Mouse (Mus musculus) midbrain, embryonic 16.5 days (tissue): ENCODE measurements around the gene Tiparp. TPM values are rescaled to one million over a fixed set of nuclear protein-coding genes. Genes with fewer than 3 reads are reported as not detected.
A peak's percentile ranks its signal among the peaks of the same experiment; 100 is the strongest.

Experiments used
- ATAC-seq: fragments of 200-750 bp; cut with Nextera tagmentation; 2 replicates; pipeline ENCODE4 v1.8.0; 2017; ENCODE audit warnings: moderate TSS enrichment
- H3K27ac ChIP-seq: fragments of 300-500 bp; sonication (generic); 2 replicates; pipeline ENCODE4 v1.5.1; 2014; ENCODE audit warnings: mild to moderate bottlenecking, low read length, mixed read lengths
- H3K27me3 ChIP-seq: fragments of 300-500 bp; sonication (generic); 2 replicates; pipeline ENCODE4 v1.6.1; 2014; ENCODE audit warnings: low read depth, low read length, mixed read lengths; ENCODE audit not compliant: control insufficient read depth, insufficient read depth
- H3K36me3 ChIP-seq: fragments of 300-500 bp; sonication (generic); 2 replicates; pipeline ENCODE4 v1.6.1; 2014; ENCODE audit warnings: mild to moderate bottlenecking, low read length, moderate library complexity, mixed read lengths; ENCODE audit not compliant: control insufficient read depth, insufficient read depth
- H3K4me1 ChIP-seq: fragments of 300-500 bp; sonication (generic); 2 replicates; pipeline ENCODE4 v1.6.1; 2014; ENCODE audit warnings: mild to moderate bottlenecking, low read length, mixed read lengths; ENCODE audit not compliant: control insufficient read depth, insufficient read depth
- H3K4me2 ChIP-seq: fragments of 300-500 bp; sonication (generic); 2 replicates; pipeline ENCODE4 v1.6.1; 2014; ENCODE audit warnings: mild to moderate bottlenecking, low read length, mixed read lengths
- H3K4me3 ChIP-seq: fragments of 300-500 bp; sonication (generic); 2 replicates; pipeline ENCODE4 v1.5.1; 2014; ENCODE audit warnings: low read depth, mild to moderate bottlenecking, low read length, moderate library complexity, mixed read lengths
- H3K9ac ChIP-seq: fragments of 300-500 bp; sonication (generic); 2 replicates; pipeline ENCODE4 v1.6.1; 2014; ENCODE audit warnings: low read depth, low read length, mixed read lengths
- H3K9me3 ChIP-seq: fragments of 300-500 bp; sonication (generic); replicated peaks from 2 replicates; pipeline ENCODE4 v1.6.1; 2014; ENCODE audit warnings: mild to moderate bottlenecking, low read length, mixed read lengths; ENCODE audit not compliant: control insufficient read depth, poor library complexity, severe bottlenecking
- WGBS: fragments of 180-500 bp; shearing (Covaris S2); extraction: QIAGEN DNeasy Blood & Tissue Kit; methylation state at CpG from one replicate; pipeline ENCODE4 v1.1.7; 2014; 5-methylcytosine and 5-hydroxymethylcytosine counted together
- polyA plus RNA-seq: library from polyadenylated mRNA; unstranded; fragments of >200 nt; fragmentation: Nextera tagmentation; extraction: Ambion mirVana; gene quantifications from 2 replicates; pipeline ENCODE4 v1.2.1, GENCODE M21; 2015

Tiparp gene
- polyA plus RNA-seq, 1 experiment from 2014 or later, result 24.3 TPM

- H3K27ac ChIP-seq, result no peak overlapping the region
- no peak overlapping the region for H3K9ac ChIP-seq
- peak; percentile 61; the same call in 1 of the 2 replicates for ATAC-seq
- H3K4me2 ChIP-seq, result no peak overlapping the region
- H3K27me3 ChIP-seq, result no peaks in the 10 kb centered on the region
- WGBS, result 47% methylated on average over 6 of the region's 6 CpGs
- peaks cover 6% of the 10 kb centered on the region; the same call in 1 of the 2 replicates for H3K4me1 ChIP-seq
- H3K4me3 ChIP-seq, result no peak overlapping the region
- H3K9me3 ChIP-seq, result no peaks in the 10 kb centered on the region
- H3K36me3 ChIP-seq, result no peaks in the 10 kb centered on the region
Observed at GRCm38 (mm10) chr3:65563926-65564624, 35.9 kb downstream of the Tiparp start.

- WGBS, result 64% methylated on average over 9 of the region's 9 CpGs
- H3K4me3 ChIP-seq, result no peak overlapping the region
- H3K4me2 ChIP-seq, result no peak overlapping the region
- no peak for ATAC-seq
- no peaks in the 10 kb centered on the region for H3K4me1 ChIP-seq
- H3K9ac ChIP-seq, result no peak overlapping the region
- no peak overlapping the region for H3K27ac ChIP-seq
- H3K27me3 ChIP-seq, result no peaks in the 10 kb centered on the region
- no peaks in the 10 kb centered on the region for H3K9me3 ChIP-seq
- no peaks in the 10 kb centered on the region for H3K36me3 ChIP-seq
Observed at GRCm38 (mm10) chr3:65565632-65566300, 37.6 kb downstream of the Tiparp start.

- no peaks in the 10 kb centered on the region for H3K36me3 ChIP-seq
- no peak for ATAC-seq
- no peaks in the 10 kb centered on the region for H3K9me3 ChIP-seq
- H3K4me1 ChIP-seq, result no peaks in the 10 kb centered on the region
- no peak overlapping the region for H3K4me3 ChIP-seq
- no peak overlapping the region for H3K4me2 ChIP-seq
- H3K27ac ChIP-seq, result no peak overlapping the region
- H3K9ac ChIP-seq, result no peak overlapping the region
- H3K27me3 ChIP-seq, result no peaks in the 10 kb centered on the region
Observed at GRCm38 (mm10) chr3:65569941-65570340, 41.7 kb downstream of the Tiparp start.

- 34% methylated on average over 3 of the region's 3 CpGs for WGBS
- ATAC-seq, result no peak
- Histone ChIP-seq H3K27ac (no peak overlapping the region), H3K9ac (no peak overlapping the region), H3K36me3 (no peaks in the 10 kb centered on the region), H3K27me3 (no peaks in the 10 kb centered on the region), H3K4me2 (no peak overlapping the region), H3K9me3 (no peaks in the 10 kb centered on the region), H3K4me3 (no peak overlapping the region), H3K4me1 (no peaks in the 10 kb centered on the region)
Observed at GRCm38 (mm10) chr3:65573516-65573915, 45.3 kb downstream of the Tiparp start.

- H3K27ac ChIP-seq, result no peak overlapping the region
- H3K36me3 ChIP-seq, result no peaks in the 10 kb centered on the region
- no peak for ATAC-seq
- no peaks in the 10 kb centered on the region for H3K9me3 ChIP-seq
- no peak overlapping the region for H3K9ac ChIP-seq
- H3K4me3 ChIP-seq, result no peak overlapping the region
- H3K27me3 ChIP-seq, result no peaks in the 10 kb centered on the region
- 86% methylated on average over 3 of the region's 3 CpGs for WGBS
- H3K4me1 ChIP-seq, result no peaks in the 10 kb centered on the region
- no peak overlapping the region for H3K4me2 ChIP-seq
Observed at GRCm38 (mm10) chr3:65577602-65578001, 49.4 kb downstream of the Tiparp start.

- H3K27ac ChIP-seq, result no peak overlapping the region
- no peak overlapping the region for H3K4me3 ChIP-seq
- H3K27me3 ChIP-seq, result no peaks in the 10 kb centered on the region
- H3K36me3 ChIP-seq, result no peaks in the 10 kb centered on the region
- ATAC-seq, result no peak
- WGBS, result 81% methylated on average over 12 of the region's 12 CpGs
- no peaks in the 10 kb centered on the region for H3K4me1 ChIP-seq
- H3K9me3 ChIP-seq, result no peaks in the 10 kb centered on the region
- H3K4me2 ChIP-seq, result no peak overlapping the region
- H3K9ac ChIP-seq, result no peak overlapping the region
Observed at GRCm38 (mm10) chr3:65579260-65579921, 51.2 kb downstream of the Tiparp start.

GRCm38 (mm10) chr3:65581596-65581995 is 53.4 kb downstream of the Tiparp start:
- Histone ChIP-seq H3K27ac (no peak overlapping the region), H3K9ac (no peak overlapping the region), H3K4me2 (no peak overlapping the region), H3K9me3 (no peaks in the 10 kb centered on the region), H3K4me3 (no peak overlapping the region), H3K27me3 (no peaks in the 10 kb centered on the region), H3K36me3 (no peaks in the 10 kb centered on the region), H3K4me1 (peaks cover 2% of the 10 kb centered on the region)
- 74% methylated on average over 4 of the region's 4 CpGs for WGBS
- ATAC-seq, result no peak

- Histone ChIP-seq H3K36me3 (no peaks in the 10 kb centered on the region), H3K4me3 (no peak overlapping the region), H3K27ac (no peak overlapping the region), H3K4me1 (peaks cover 7% of the 10 kb centered on the region), H3K27me3 (no peaks in the 10 kb centered on the region), H3K4me2 (no peak overlapping the region), H3K9ac (no peak overlapping the region), H3K9me3 (no peaks in the 10 kb centered on the region)
- no peak for ATAC-seq
- whole genome bisulfite sequencing, result 86% methylated on average over 1 of the region's 1 CpGs
Observed at GRCm38 (mm10) chr3:65584329-65584728, 56.1 kb downstream of the Tiparp start.

- WGBS, result 50% methylated on average over 8 of the region's 8 CpGs
- Histone ChIP-seq H3K4me2 (no peak overlapping the region), H3K27ac (no peak overlapping the region), H3K9ac (no peak overlapping the region), H3K4me1 (peaks cover 7% of the 10 kb centered on the region), H3K4me3 (no peak overlapping the region), H3K9me3 (no peaks in the 10 kb centered on the region), H3K27me3 (no peaks in the 10 kb centered on the region), H3K36me3 (no peaks in the 10 kb centered on the region)
- peak; percentile 56 for ATAC-seq
Observed at GRCm38 (mm10) chr3:65585291-65585690, 57.1 kb downstream of the Tiparp start.
